Mouse (Mus musculus) heart, postnatal 0 days (tissue): ENCODE measurements at regions not wholly inside any gene's neighbourhood (a gene's known extent, or its start where the extent isn't known, plus 50 kb on each side); places are given as distances from the start of the nearest gene placed in this dataset.

ENCODE experiments used
- ATAC-seq: fragments of 200-750 bp; cut with Nextera tagmentation; 2 replicates; pipeline ENCODE4 v1.8.0; 2017; ENCODE audit warnings: low read depth, moderate number of reproducible peaks, moderate library complexity; ENCODE audit not compliant: insufficient read depth
- DNase-seq: peaks from one replicate; pipeline ENCODE4 v3.0.0-alpha.2; 2016; ENCODE audit warnings: low spot score
- H3K27ac ChIP-seq: fragments of 300-500 bp; sonication (generic); 2 replicates; pipeline ENCODE4 v1.5.1; 2014; ENCODE audit warnings: low read depth, mild to moderate bottlenecking
- H3K27me3 ChIP-seq: fragments of 300-500 bp; sonication (generic); 2 replicates; pipeline ENCODE4 v1.6.1; 2014; ENCODE audit warnings: low read length, mixed read lengths; ENCODE audit not compliant: control insufficient read depth, insufficient read depth
- H3K36me3 ChIP-seq: fragments of 300-500 bp; sonication (generic); replicated peaks from 2 replicates; pipeline ENCODE4 v1.6.1; 2014; ENCODE audit warnings: low read length, mixed read lengths; ENCODE audit not compliant: control insufficient read depth, insufficient read depth
- H3K4me1 ChIP-seq: fragments of 300-500 bp; sonication (generic); 2 replicates; pipeline ENCODE4 v1.6.1; 2014; ENCODE audit warnings: antibody characterized with exemption; ENCODE audit not compliant: control insufficient read depth, insufficient read depth
- H3K4me2 ChIP-seq: fragments of 300-500 bp; sonication (generic); 2 replicates; pipeline ENCODE4 v1.6.1; 2014; ENCODE audit warnings: low read depth, mild to moderate bottlenecking, low read length, moderate library complexity
- H3K4me3 ChIP-seq: fragments of 300-500 bp; sonication (generic); 2 replicates; pipeline ENCODE4 v1.5.1; 2014; ENCODE audit warnings: low read depth, low read length
- H3K9ac ChIP-seq: fragments of 300-500 bp; sonication (generic); replicated peaks from 2 replicates; pipeline ENCODE4 v1.6.1; 2014; ENCODE audit warnings: low read depth, low read length, mixed read lengths
- H3K9me3 ChIP-seq: fragments of 300-500 bp; sonication (generic); replicated peaks from 2 replicates; pipeline ENCODE4 v1.6.1; 2016; ENCODE audit warnings: low read length; ENCODE audit not compliant: control insufficient read depth
- CTCF ChIP-seq: IDR thresholded peaks from 2 replicates; pipeline ENCODE4 v1.5.1; 2016; ENCODE audit warnings: antibody characterized with exemption, control low read depth, low read depth
- EP300 ChIP-seq: IDR thresholded peaks from 2 replicates; pipeline ENCODE4 v1.6.1; 2016; ENCODE audit warnings: antibody characterized with exemption, low read depth
- WGBS: fragments of 180-500 bp; shearing (Covaris S2); extraction: QIAGEN DNeasy Blood & Tissue Kit; methylation state at CpG from one replicate; pipeline ENCODE4 v1.1.7; 2014; 5-methylcytosine and 5-hydroxymethylcytosine counted together

DNA sequence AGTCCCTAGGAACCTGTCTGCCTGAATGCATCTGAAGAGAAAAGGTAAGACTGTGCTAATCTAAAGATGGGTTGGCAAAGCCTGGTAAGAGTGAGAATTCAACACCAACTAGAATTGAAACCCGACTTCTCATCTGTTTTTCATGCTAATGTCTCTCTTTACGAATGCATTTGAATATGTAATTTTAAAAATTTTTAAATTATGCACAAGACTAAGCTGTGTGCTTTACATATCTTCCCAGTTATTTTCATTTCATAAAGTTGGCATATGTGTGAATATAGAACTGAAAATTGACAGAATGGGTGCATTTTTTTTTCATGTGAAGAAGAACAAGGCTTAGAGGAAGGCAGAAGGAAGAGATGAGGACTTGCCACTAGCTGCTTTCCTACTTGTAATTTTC lies 267.2 kb upstream of the Ube2e3 start:
- DNase-seq = no peak
- no peak overlapping the region for H3K4me3 ChIP-seq
- no peaks in the 10 kb centered on the region for H3K4me1 ChIP-seq
- no peaks in the 10 kb centered on the region for H3K9me3 ChIP-seq
- no peak overlapping the region for H3K4me2 ChIP-seq
- H3K36me3 ChIP-seq = no peaks in the 10 kb centered on the region
- no peak overlapping the region for H3K9ac ChIP-seq
- TF ChIP-seq EP300 = no peak
- TF ChIP-seq CTCF = no peak
- no peak overlapping the region for H3K27ac ChIP-seq
- no peak for ATAC-seq
- no peaks in the 10 kb centered on the region for H3K27me3 ChIP-seq
- WGBS = 77% methylated on average over 2 of the region's 2 CpGs

DNA sequence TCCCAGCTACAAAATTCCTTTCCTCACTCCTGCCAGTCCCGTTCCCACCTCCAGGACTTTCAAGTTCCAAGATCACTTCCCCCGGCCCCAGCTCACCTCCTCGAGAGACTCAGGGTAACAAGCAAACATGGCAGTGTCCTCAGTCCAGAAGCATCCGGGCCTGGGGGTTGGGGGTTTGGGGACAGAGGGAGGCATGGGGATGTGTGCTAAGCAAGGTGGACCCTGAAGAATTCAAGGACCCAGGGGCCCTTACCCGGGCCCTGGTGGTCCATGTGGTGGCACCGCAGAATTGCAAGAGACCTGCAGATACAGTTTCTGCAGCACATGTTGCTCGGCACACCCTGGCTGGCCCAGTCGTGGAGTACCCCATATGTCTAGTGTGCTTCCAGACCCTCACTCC lies 269.9 kb upstream of the Ube2e3 start:
- TF ChIP-seq CTCF (no peak), EP300 (no peak)
- 79% methylated on average over 8 of the region's 8 CpGs for WGBS
- ATAC-seq = no peak

DNA sequence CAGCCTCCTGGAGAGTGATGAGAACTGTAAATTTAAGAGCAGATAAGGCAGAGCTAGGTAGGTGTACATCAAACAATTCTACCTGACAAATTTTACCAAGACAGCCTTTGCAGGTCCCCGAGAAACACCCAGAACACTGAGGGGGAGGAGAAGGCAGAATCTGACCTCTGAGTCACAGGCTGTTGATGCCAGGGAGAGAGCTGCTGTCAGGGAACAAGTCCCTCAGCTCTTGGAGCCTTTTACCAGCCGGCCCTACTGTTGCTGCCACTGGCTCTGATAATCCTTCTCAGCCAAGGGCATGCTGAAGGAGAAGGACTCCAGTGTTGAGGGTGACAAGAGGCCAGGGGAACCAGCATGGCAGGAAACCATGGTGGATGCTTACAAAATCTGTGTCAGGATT lies 271.7 kb upstream of the Ube2e3 start:
- H3K9ac ChIP-seq = no peak overlapping the region
- H3K9me3 ChIP-seq = no peaks in the 10 kb centered on the region
- no peak overlapping the region for H3K4me3 ChIP-seq
- DNase-seq (no peak), ATAC-seq (no peak)
- no peak for TF ChIP-seq CTCF
- no peak for TF ChIP-seq EP300
- no peak overlapping the region for H3K27ac ChIP-seq
- H3K4me1 ChIP-seq = no peaks in the 10 kb centered on the region
- no peaks in the 10 kb centered on the region for H3K27me3 ChIP-seq
- no peaks in the 10 kb centered on the region for H3K36me3 ChIP-seq
- WGBS = 19% methylated on average over 2 of the region's 2 CpGs
- H3K4me2 ChIP-seq = no peak overlapping the region

More for the DNA sequence above, 269.9 kb upstream of the Ube2e3 start:
- Histone ChIP-seq H3K36me3 (no peaks in the 10 kb centered on the region), H3K4me1 (no peaks in the 10 kb centered on the region), H3K9me3 (no peaks in the 10 kb centered on the region), H3K27ac (no peak overlapping the region), H3K9ac (no peak overlapping the region), H3K4me2 (no peak overlapping the region), H3K27me3 (no peaks in the 10 kb centered on the region), H3K4me3 (no peak overlapping the region)
- no peak for DNase-seq

DNA sequence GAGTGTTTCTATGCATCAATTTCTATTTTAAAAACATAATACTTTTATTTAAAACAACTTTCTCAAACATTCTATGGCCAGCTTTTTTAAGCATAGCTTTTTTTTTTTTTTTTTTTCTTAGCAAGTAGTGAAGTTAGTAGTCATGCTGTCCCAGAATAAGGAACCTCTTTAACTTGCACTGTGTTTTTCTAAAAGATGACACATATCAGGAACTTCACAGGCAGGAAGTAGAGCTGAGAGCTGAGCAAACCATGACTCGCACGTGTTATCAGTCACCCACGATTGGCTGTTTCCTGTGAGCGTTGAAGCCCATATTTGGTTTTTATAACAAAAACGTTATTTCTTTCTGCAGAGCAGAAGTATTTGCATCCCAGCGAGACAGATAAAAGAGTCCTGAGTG lies 287.9 kb upstream of the Ube2e3 start:
- no peak for DNase-seq
- Histone ChIP-seq H3K4me3 (no peak overlapping the region), H3K36me3 (no peaks in the 10 kb centered on the region), H3K27ac (no peak overlapping the region), H3K4me2 (no peak overlapping the region), H3K9me3 (no peaks in the 10 kb centered on the region), H3K4me1 (no peaks in the 10 kb centered on the region), H3K27me3 (no peaks in the 10 kb centered on the region), H3K9ac (no peak overlapping the region)
- 33% methylated on average over 6 of the region's 6 CpGs for WGBS
- ATAC-seq = no peak
- TF ChIP-seq CTCF (no peak), EP300 (no peak)

DNA sequence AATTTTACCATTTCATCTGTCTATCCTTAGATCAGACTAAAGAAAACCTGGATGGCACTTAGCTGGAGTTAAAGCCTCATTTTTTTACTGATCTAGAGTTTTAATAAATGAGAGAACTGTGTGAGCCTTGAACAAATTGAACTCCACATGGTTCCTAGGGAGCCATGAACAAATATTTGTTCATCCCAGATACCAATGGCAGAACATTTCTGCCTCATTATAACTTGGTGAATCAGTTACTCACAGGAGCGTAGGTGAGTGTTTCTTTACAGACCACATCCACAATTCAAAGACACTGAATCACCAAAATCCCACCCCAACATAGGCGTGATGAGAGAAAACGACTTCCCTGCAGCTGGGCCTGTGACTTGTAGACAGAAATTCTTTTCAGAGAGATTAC lies 295.4 kb upstream of the Ube2e3 start:
- H3K4me2 ChIP-seq = no peak overlapping the region
- ATAC-seq (no peak), DNase-seq (no peak)
- no peak overlapping the region for H3K9ac ChIP-seq
- H3K9me3 ChIP-seq = no peaks in the 10 kb centered on the region
- no peak overlapping the region for H3K27ac ChIP-seq
- H3K4me1 ChIP-seq = no peaks in the 10 kb centered on the region
- H3K36me3 ChIP-seq = no peaks in the 10 kb centered on the region
- TF ChIP-seq CTCF (no peak), EP300 (no peak)
- H3K4me3 ChIP-seq = no peak overlapping the region
- H3K27me3 ChIP-seq = no peaks in the 10 kb centered on the region
- WGBS = 60% methylated on average over 3 of the region's 3 CpGs

DNA sequence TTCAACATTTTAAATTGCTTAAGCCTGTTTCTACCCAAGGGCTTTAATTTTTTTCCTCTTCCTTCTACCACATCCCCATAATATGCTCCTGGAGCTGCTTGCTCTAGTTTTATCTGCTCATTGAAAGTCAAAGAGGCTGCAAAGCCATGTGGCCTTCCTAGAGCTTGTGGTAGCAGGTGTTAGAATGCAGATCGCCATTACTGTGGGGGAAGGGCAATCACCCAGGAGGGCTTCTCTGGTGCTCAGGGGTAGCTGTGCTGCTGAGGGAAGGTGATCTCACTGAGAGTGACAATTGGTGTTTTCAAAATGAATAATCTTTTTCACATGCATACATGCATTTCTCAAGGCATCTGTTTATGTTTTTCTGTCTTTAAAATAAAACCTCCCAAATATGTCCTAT lies 309.8 kb upstream of the Ube2e3 start:
- ATAC-seq (no peak), DNase-seq (no peak)
- TF ChIP-seq EP300 (no peak), CTCF (no peak)
- no peaks in the 10 kb centered on the region for H3K36me3 ChIP-seq
- no peak overlapping the region for H3K4me2 ChIP-seq
- H3K9ac ChIP-seq = no peak overlapping the region
- no peak overlapping the region for H3K27ac ChIP-seq
- H3K27me3 ChIP-seq = no peaks in the 10 kb centered on the region
- H3K4me3 ChIP-seq = no peak overlapping the region
- 18% methylated on average over 1 of the region's 1 CpGs for WGBS
- no peaks in the 10 kb centered on the region for H3K9me3 ChIP-seq
- H3K4me1 ChIP-seq = no peaks in the 10 kb centered on the region
